Mouse (Mus musculus): ENCODE results near the gene Arhgdia. TPM values are rescaled to one million over a fixed set of nuclear protein-coding genes. Genes with fewer than 3 reads are reported as not detected.
A peak's percentile ranks its signal among the peaks of the same experiment; 100 is the strongest.

Gene Arhgdia
- polyA plus RNA-seq, 1 experiment from 2014 or later = 575 TPM

- Histone ChIP-seq H3K4me1 (ENCODE audit: control insufficient read depth, insufficient read depth, low read length) (peaks cover 17% of the 10 kb centered on the region), H3K27ac (ENCODE audit: low read length) (peak within 1 kb of the TSS; percentile 81), H3K4me2 (replicated peaks; ENCODE audit: low read depth, low read length) (peak within 1 kb of the TSS; percentile 92), H3K27me3 (ENCODE audit: control insufficient read depth, insufficient read depth, low read length) (no peaks in the 10 kb centered on the region), H3K36me3 (ENCODE audit: control insufficient read depth, insufficient read depth, low read length) (peaks cover 34% of the 10 kb centered on the region), H3K9me3 (ENCODE audit: control insufficient read depth, low read depth, low read length) (no peaks in the 10 kb centered on the region), H3K9ac (replicated peaks; ENCODE audit: low read depth, low read length) (peak within 1 kb of the TSS; percentile 58), H3K4me3 (ENCODE audit: low read depth, low read length) (peak within 1 kb of the TSS; percentile 96)
- ATAC-seq (ENCODE audit: insufficient number of reproducible peaks, insufficient read depth, low FRiP score, low read depth) = peak; percentile 21; the same call in 1 of the 2 replicates
- WGBS = 14% methylated on average over 5 of the region's 5 CpGs
These were observed 43.8 kb upstream of the Arhgdia start, which contains the start of gene Sirt7 for GRCm38 (mm10) chr11:120625152-120625775. TSS of gene Sirt7 (minus strand) at chr11:120625240.

- peak overlapping the region; percentile 81 for H3K27ac ChIP-seq (ENCODE audit: low read length)
- H3K36me3 ChIP-seq (ENCODE audit: control insufficient read depth, insufficient read depth, low read length) = peaks cover 40% of the 10 kb centered on the region
- no peaks in the 10 kb centered on the region for H3K27me3 ChIP-seq (ENCODE audit: control insufficient read depth, insufficient read depth, low read length)
- no peaks in the 10 kb centered on the region for H3K9me3 ChIP-seq (ENCODE audit: control insufficient read depth, low read depth, low read length)
- H3K4me3 ChIP-seq (ENCODE audit: low read depth, low read length) = peak overlapping the region; percentile 96
- H3K4me2 ChIP-seq (replicated peaks; ENCODE audit: low read depth, low read length) = peak overlapping the region; percentile 92
- H3K9ac ChIP-seq (replicated peaks; ENCODE audit: low read depth, low read length) = peak overlapping the region; percentile 58
- 0% methylated on average over 53 of the region's 53 CpGs for WGBS
- peaks cover 11% of the 10 kb centered on the region for H3K4me1 ChIP-seq (ENCODE audit: control insufficient read depth, insufficient read depth, low read length)
- ATAC-seq (ENCODE audit: insufficient number of reproducible peaks, insufficient read depth, low FRiP score, low read depth) = peak; percentile 83
These were observed 43.3 kb upstream of the Arhgdia start for GRCm38 (mm10) chr11:120624680-120625111.

- ATAC-seq (ENCODE audit: insufficient number of reproducible peaks, insufficient read depth, low FRiP score, low read depth) = peak; percentile 85
- Histone ChIP-seq H3K9me3 (ENCODE audit: control insufficient read depth, low read depth, low read length) (no peaks in the 10 kb centered on the region), H3K4me1 (ENCODE audit: control insufficient read depth, insufficient read depth, low read length) (peaks cover 10% of the 10 kb centered on the region), H3K4me2 (replicated peaks; ENCODE audit: low read depth, low read length) (peak overlapping the region; percentile 92), H3K4me3 (ENCODE audit: low read depth, low read length) (peak overlapping the region; percentile 96), H3K27ac (ENCODE audit: low read length) (peak overlapping the region; percentile 81), H3K27me3 (ENCODE audit: control insufficient read depth, insufficient read depth, low read length) (no peaks in the 10 kb centered on the region), H3K36me3 (ENCODE audit: control insufficient read depth, insufficient read depth, low read length) (peaks cover 38% of the 10 kb centered on the region), H3K9ac (replicated peaks; ENCODE audit: low read depth, low read length) (peak overlapping the region; percentile 58)
- 11% methylated on average over 30 of the region's 30 CpGs for WGBS
These were observed 42.7 kb upstream of the Arhgdia start for GRCm38 (mm10) chr11:120623961-120624679.

GRCm38 (mm10) chr11:120622805-120623204, 41.4 kb upstream of the Arhgdia start:
- no peak overlapping the region for H3K4me2 ChIP-seq (replicated peaks; ENCODE audit: low read depth, low read length)
- peaks cover 40% of the 10 kb centered on the region for H3K36me3 ChIP-seq (ENCODE audit: control insufficient read depth, insufficient read depth, low read length)
- H3K4me1 ChIP-seq (ENCODE audit: control insufficient read depth, insufficient read depth, low read length) = peaks cover 10% of the 10 kb centered on the region
- no peak overlapping the region for H3K27ac ChIP-seq (ENCODE audit: low read length)
- H3K9me3 ChIP-seq (ENCODE audit: control insufficient read depth, low read depth, low read length) = no peaks in the 10 kb centered on the region
- 88% methylated on average over 6 of the region's 6 CpGs for WGBS
- no peaks in the 10 kb centered on the region for H3K27me3 ChIP-seq (ENCODE audit: control insufficient read depth, insufficient read depth, low read length)
- no peak overlapping the region for H3K4me3 ChIP-seq (ENCODE audit: low read depth, low read length)
- ATAC-seq (ENCODE audit: insufficient number of reproducible peaks, insufficient read depth, low FRiP score, low read depth) = no peak
- H3K9ac ChIP-seq (replicated peaks; ENCODE audit: low read depth, low read length) = no peak overlapping the region

GRCm38 (mm10) chr11:120620195-120620594, 38.8 kb upstream of the Arhgdia start:
- 93% methylated on average over 14 of the region's 14 CpGs for WGBS
- no peak for ATAC-seq (ENCODE audit: insufficient number of reproducible peaks, insufficient read depth, low FRiP score, low read depth)
- Histone ChIP-seq H3K4me3 (ENCODE audit: low read depth, low read length) (no peak overlapping the region), H3K9me3 (ENCODE audit: control insufficient read depth, low read depth, low read length) (no peaks in the 10 kb centered on the region), H3K9ac (replicated peaks; ENCODE audit: low read depth, low read length) (no peak overlapping the region), H3K4me2 (replicated peaks; ENCODE audit: low read depth, low read length) (no peak overlapping the region), H3K27ac (ENCODE audit: low read length) (no peak overlapping the region), H3K36me3 (ENCODE audit: control insufficient read depth, insufficient read depth, low read length) (peaks cover 33% of the 10 kb centered on the region), H3K27me3 (ENCODE audit: control insufficient read depth, insufficient read depth, low read length) (no peaks in the 10 kb centered on the region), H3K4me1 (ENCODE audit: control insufficient read depth, insufficient read depth, low read length) (peaks cover 17% of the 10 kb centered on the region)

- H3K27me3 ChIP-seq (ENCODE audit: control insufficient read depth, insufficient read depth, low read length) = no peaks in the 10 kb centered on the region
- H3K4me2 ChIP-seq (replicated peaks; ENCODE audit: low read depth, low read length) = no peak overlapping the region
- ATAC-seq (ENCODE audit: insufficient number of reproducible peaks, insufficient read depth, low FRiP score, low read depth) = no peak
- H3K9me3 ChIP-seq (ENCODE audit: control insufficient read depth, low read depth, low read length) = no peaks in the 10 kb centered on the region
- H3K36me3 ChIP-seq (ENCODE audit: control insufficient read depth, insufficient read depth, low read length) = peaks cover 36% of the 10 kb centered on the region
- H3K27ac ChIP-seq (ENCODE audit: low read length) = no peak overlapping the region
- 94% methylated on average over 25 of the region's 25 CpGs for WGBS
- no peak overlapping the region for H3K4me3 ChIP-seq (ENCODE audit: low read depth, low read length)
- peaks cover 11% of the 10 kb centered on the region for H3K4me1 ChIP-seq (ENCODE audit: control insufficient read depth, insufficient read depth, low read length)
- no peak overlapping the region for H3K9ac ChIP-seq (replicated peaks; ENCODE audit: low read depth, low read length)
These were observed 37.5 kb upstream of the Arhgdia start for GRCm38 (mm10) chr11:120618619-120619535.

- Histone ChIP-seq H3K36me3 (ENCODE audit: control insufficient read depth, insufficient read depth, low read length) (peaks cover 43% of the 10 kb centered on the region), H3K27ac (ENCODE audit: low read length) (no peak within 1 kb of the TSS), H3K9ac (replicated peaks; ENCODE audit: low read depth, low read length) (peak within 1 kb of the TSS; percentile 36; the same call in 1 of the 2 replicates), H3K4me3 (ENCODE audit: low read depth, low read length) (peak within 1 kb of the TSS; percentile 53), H3K4me2 (replicated peaks; ENCODE audit: low read depth, low read length) (peak within 1 kb of the TSS; percentile 74), H3K9me3 (ENCODE audit: control insufficient read depth, low read depth, low read length) (no peaks in the 10 kb centered on the region), H3K27me3 (ENCODE audit: control insufficient read depth, insufficient read depth, low read length) (no peaks in the 10 kb centered on the region), H3K4me1 (ENCODE audit: control insufficient read depth, insufficient read depth, low read length) (peaks cover 10% of the 10 kb centered on the region)
- peak; percentile 96 for ATAC-seq (ENCODE audit: insufficient number of reproducible peaks, insufficient read depth, low FRiP score, low read depth)
- WGBS = under 1% methylated on average over 56 of the region's 56 CpGs
These were observed 36.2 kb upstream of the Arhgdia start, which contains the start of gene Pcyt2 for GRCm38 (mm10) chr11:120617519-120618112. TSS of gene Pcyt2 (minus strand) at chr11:120617936.
